Mouse (Mus musculus) CD4-positive naive resting alpha-beta T cell, adult 57 days (primary cell): ENCODE results near the gene Mdn1. TPM values are rescaled to one million over a fixed set of nuclear protein-coding genes. Genes with fewer than 3 reads are reported as not detected.

Experiments used
- total RNA-seq: library from RNA; stranded (reverse); gene quantifications from one replicate; pipeline ENCODE4 v1.2.4, GENCODE M21; 2023

Mdn1 gene
- 102 TPM for total RNA-seq

DNA sequence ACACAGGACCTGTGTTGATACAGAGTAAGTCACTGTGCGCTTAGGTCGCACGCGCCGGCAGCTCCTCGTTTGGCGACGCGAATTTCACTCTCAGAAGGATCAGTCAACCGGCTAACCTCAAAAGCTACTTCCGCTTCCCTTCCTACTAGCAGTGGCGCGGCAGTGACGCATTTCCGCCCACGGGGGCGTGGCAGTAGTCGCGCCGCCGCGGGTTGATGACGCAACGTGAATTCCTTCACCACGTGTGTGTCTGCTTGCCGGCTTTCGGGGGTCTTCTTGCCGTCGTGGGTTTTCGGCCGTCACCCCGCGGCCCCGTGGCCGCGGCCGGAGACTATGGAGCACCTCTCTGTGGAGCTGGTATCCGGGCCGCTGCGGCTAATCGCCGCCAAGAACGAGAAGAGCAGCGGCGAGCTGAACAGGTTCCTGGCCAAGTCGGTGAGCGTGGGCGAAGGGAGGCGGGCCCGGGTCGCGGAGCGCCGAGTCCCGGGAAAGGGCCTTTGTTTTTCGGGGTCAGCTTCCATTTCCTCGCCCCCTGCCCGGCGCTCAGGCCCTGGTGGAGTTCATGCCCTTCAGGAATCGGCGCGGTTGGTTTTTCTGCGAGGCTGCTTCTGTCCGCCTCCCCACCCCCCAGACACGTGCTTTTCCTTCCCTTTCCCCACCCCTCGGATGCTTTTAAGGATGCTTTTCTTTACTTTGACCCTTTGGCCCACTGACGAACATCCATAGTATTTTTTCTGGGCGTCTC is at the start of gene Mdn1:
Gene Mdn1 (plus strand): TSS at position 202 of the 745 bp plus-strand sequence.

DNA sequence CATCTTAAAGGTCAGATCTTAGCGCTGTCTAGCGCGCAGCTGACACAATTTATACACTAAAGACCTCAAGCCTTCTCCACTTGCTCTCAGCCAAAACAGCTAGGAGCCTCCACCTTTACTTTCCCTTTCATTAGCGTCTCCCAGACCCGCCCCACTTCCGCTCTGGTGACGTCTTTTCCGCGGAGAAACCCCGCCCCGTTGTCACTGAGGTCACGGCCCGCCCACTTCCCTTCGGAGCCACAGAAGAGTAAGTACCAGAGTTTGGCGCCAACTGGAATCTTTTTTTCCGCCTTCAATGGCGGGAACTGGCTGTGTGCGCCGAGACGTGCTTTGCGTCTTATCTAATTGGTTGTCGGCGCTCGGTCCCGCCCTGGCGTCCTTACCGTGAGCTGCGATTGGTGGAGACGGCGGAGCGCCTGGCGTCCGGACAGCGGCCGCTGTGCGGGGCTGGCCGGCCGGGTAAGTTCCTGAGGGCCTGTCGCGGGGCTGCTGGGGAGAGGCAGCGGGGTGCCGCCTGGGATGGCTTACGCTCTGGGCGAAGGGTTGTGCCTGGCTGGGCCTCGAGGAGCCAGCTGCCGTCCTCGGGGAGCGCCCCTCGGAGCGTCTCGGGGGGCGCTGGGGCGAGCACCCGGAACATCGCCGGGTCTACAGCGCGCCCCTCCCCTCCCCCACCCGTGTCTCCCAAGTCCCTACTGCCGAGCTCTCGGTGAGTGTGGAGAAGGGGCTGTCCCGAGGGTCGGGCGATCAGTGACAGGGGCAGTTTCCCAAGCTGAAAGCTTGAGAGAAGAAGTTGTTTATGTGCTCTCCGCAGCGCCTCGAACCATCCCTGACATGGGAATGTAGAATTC is 41.7 kb upstream of the Mdn1 start, which contains the start of gene Casp8ap2:
Gene Casp8ap2 (plus strand): TSS at position 418 of the 848 bp plus-strand sequence.

DNA sequence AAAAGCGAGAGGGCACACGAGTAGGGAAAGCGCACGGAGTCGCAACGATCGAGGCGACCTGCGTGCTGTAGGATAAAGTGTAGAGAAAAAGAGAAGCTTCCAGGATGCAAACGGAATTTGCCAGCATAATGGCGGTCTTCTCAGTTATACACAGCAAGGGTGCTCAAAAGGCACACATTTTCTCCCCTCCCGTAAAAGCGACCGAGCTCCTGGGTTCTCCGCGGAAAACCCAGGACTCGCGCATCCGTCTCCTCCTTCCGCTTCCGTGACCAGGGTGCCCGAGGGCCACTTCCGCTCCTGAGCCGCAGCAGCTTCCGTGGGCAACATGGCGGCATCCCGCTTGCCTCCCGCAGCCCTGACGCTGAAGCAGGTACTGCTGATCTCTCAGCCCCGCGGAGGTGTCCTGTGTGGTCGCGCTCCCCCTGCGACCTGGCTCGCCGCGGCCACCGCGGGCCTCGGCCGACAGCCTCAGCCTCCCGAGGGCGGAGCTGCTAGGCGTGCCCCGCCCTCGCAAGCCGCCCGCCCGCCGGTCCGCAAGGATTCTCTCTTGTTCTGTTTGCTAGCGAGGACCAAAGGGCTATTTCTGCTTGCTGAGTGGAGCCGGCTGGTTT is 143.2 kb downstream of the Mdn1 start, which contains the start of gene Lyrm2:
Gene Lyrm2 (plus strand): TSS at position 288 of the 611 bp plus-strand sequence.

Other genes with a start within 250 kb of the Mdn1 start
- gene Gja10, start 54.4 kb upstream of the Mdn1 start, total RNA-seq: not detected
- 19.6 TPM for gene Casp8ap2, start 41.7 kb upstream of the Mdn1 start, total RNA-seq
- gene Lyrm2, start 143.1 kb downstream of the Mdn1 start, total RNA-seq: 35.3 TPM